Mouse (Mus musculus) CD4-positive helper T cell, adult 2 months (primary cell): ENCODE data around the gene Herc3.

Source experiments
- DNase-seq: peaks from one replicate; pipeline ENCODE4 v3.0.0-alpha.2; 2012; ENCODE audit warnings: low read depth, missing footprints, low spot score

The Herc3 gene

DNA sequence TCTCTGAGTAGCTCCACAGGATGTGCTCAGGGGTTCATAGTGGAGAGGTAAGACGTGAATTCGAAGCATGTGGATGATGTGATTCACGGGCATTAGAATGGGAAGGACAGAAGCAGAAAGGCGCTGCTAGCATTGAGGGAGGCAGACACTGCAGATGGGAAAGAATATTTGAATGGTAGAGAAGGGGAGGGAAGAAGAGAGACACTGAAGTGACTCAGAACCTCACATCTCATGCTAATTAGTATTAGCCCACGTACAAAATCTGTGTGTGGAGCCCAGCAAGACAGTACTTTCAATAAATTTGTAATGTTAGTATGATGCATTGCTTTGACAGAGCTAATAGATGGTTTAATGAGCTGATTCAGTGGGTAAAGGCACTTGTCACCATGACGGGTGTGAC lies 89.5 kb downstream of the Herc3 start:
- DNase-seq: no peak

DNA sequence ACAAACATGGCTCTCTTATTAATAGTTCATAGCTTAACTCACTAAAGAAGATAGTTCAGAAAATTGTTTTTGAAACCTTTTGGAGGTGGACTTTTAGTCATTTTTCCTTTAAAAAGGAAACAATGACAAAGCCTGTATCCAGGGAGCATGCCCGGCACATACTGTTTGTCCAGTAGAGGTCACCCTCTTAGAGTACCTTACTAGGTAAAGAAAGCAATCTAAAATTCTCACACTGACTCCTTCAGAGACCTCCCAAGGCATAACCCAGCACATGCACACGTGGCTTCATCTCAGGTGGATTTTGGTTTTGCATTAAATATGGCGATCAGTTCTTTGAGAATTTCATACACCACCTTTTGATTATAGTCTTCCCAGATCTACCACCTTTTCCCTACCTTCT lies 90.4 kb downstream of the Herc3 start:
- DNase-seq: no peak

DNA sequence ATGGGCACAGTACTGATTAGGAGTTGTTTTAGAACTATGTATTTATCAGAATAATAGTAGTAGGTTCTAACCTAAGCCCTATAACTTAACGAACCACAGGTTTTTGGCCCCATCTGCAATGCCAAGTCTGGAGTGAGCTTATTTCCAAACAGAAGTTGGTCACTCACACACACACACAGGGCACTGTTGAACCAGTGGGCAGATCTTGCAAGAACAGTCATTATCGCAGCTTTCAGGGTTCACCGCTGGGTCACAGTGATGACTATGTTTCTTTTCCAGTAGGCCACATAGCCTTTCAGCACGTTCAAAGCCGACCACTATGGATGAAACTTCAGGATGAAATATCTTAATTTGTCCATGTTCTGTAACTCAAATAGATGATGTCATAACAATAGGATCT lies 91.2 kb downstream of the Herc3 start:
- DNase-seq: no peak

DNA sequence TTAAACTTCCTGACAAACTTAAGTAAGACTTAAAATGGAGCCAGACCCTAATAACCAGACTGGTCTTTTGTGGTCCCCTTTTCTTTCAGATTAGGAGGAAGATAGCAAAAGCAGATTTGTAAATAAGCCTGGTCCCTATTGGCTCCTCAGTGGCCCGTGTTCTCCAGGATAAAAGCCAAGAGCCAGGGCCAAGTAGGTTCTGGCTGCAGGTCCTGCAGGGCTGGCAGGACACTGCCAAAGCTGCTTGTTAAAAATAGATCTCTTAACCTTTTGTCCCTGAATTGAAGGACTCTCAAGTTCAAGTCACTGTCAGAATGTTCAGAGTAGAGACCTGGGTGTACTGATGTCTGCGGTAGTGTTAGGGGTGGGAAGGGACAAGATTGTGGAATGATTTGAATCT lies 96.6 kb downstream of the Herc3 start:
- DNase-seq: no peak

DNA sequence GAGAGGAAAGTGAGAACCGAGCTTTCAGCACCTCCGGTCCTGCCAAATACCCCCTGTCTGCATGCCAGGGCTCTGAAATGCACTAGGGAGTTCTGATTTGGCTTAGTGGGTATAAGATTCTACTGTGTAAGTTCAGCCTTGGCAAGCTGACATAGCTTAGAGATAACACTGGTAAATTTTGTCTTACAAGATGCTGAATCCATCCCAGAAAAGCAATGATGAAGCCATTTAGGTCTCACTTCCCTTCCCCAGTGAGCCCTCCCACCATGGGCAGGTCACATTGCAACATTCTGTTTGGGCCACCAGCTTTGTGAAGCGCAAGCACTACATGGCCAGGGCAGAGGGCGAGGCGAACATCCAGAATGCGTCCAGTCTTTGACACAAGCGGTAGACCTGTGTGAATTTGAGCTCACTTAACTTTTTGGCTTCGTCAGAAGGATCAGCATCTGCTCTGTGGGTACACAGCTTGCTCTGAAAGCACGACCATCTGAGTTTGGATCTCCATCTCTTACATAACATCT lies 98.7 kb downstream of the Herc3 start:
- DNase-seq: no peak

DNA sequence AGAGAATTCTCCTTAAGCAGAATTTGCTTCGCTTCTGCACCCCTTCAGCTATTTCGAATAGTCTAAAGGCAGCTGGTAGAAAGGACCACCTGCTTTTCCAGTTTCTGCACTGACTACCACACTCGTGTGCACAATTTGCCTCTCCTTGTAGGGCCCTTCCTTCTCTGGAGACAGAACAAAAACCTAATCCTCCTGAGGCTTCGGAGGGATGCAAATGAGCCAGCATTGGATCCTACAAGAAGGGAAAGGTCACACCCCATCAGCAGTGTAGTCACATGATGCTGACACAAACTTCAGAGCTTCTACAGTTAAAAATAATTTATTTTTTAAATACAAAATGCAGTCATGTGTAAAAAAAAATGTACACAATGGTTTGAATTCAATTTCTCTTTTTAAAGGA lies 99.9 kb downstream of the Herc3 start:
- DNase-seq: no peak

DNA sequence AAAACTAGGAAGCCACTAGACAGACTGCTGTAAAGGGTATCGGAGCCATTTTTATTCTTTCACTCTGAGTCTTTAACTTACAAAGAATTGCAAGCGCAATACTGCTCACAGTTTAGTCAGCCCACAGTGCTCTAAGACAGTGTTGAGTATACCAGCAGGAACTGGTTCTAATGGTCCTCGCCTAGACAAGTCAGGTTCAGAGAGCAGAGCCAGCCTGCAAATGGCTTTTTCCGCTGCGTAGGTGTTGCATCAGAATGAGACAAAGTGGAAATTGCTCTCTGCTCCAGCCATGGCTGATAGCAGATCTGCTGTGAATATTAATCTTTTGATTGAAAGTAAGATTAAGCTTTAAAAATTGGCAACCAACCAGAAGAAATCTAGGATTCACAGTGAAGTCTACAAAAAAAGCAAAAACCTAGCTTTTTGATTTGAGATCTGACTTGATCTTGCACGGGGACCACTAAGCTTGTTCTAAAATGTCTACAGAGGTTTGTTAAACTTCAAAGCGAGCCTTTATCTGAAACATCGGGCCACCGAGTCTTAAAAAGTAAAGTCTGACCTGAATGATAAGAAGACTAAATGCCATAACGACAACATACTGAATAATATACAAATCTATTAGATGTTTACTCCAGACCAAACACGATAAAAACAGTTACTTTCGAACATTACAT lies 101.4 kb downstream of the Herc3 start:
- DNase-seq: no peak

DNA sequence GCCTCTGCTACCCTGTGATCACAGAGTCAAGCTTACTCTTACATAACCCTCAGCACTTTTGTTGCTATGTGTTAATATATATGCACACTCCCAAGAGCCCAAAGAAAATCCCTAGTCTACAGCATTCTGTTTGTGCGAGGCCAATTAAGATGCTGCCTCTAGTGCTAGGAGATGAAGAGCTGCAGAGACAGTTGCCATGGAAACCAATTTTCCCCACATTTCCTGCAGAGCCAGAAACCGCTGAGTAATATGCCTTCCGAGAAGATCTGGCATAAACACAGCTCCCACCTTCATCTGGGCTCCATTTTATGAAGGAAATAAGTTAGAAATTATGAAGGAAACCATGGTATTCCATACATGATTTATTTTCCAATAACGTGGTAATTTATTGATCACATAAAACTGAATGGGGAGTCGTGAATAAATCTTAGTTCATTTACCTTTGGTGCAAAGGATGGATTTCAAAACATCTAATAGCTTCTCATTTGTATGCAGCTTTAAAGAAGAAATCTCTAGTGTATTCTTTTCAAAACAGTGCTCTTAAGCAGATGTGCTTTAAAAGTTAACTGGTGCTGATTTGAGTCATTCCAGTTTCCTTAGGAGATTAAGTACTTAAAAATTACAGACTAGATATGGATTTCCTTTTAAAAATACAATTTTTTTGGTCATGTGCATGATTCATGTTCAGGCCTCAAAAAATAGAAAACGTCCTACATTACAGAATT lies 102.1 kb downstream of the Herc3 start:
- no peak for DNase-seq

DNA sequence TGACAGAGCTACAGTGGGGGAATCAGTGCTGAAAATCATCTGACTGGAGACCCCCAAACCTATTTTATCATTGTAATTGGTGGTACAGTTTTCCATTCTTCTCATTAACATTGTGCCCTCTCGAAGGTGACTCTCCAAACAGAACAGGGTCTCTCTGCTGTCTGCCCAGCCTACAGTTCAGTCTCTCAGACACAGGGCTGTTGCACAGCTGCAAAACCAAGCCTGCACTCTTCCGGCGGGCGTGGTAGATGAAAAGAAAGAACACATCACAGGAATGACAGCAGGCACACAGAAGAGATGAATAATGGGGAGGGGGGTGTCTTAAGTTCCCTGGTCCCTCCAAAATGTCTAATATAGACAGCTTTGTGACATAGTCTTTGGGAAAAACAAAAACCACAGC lies 102.9 kb downstream of the Herc3 start:
- no peak for DNase-seq

DNA sequence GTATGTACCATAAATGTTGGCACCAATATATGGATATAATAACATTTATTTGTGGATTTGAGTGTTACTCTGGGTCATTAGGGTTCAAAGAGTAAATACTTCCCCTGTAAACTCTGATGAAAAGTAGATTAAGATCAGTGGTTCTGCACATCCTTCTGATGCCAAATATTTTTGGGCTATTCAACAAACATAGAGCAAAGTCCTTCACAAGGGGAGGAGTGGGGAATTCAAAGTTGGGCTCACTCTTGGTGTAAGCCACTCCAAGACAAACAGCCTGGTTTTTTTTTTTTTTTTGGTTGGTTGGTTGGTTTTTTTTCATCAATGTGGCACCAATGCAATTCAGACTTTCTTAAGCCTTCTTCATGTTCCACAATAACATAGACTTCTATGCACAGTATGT lies 106.5 kb downstream of the Herc3 start:
- no peak for DNase-seq

DNA sequence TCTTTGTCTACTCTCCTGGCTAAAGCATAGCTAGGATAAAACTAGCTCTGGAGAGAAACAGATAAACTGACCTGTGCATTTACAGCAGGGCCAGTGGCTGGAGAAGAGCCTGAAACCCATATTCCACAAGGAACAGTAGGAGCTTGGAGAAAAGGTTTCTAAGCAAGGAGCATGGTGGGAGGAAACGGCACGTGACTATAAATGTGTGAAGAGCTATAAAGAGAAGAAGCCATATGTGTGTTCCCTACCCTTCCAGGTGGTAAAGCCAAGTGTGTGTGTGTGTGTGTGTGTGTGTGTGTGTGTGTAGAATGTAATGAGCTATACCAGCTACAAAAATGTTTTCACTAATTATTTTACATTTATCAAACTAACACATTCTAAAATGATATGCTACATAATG lies 111.0 kb downstream of the Herc3 start:
- DNase-seq: no peak

DNA sequence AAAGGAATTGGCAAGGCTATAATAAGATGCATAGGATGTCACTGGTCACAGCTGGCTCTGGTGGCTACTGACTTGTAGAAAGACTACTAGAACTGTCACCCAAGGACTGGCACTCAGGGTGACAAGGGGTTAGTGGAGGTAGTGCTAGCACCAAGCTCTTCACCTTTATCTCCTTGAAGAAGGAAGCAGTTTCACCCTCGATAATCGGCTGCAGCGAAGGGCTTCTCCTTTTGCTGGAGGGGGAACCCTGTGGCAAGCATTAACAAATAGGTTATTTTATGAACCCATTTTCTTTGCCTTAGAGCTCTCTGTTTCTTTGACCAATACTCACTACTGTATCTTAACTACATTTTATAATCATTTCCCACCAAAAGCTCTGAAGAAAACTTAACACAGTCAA lies 112.7 kb downstream of the Herc3 start:
- DNase-seq: no peak

DNA sequence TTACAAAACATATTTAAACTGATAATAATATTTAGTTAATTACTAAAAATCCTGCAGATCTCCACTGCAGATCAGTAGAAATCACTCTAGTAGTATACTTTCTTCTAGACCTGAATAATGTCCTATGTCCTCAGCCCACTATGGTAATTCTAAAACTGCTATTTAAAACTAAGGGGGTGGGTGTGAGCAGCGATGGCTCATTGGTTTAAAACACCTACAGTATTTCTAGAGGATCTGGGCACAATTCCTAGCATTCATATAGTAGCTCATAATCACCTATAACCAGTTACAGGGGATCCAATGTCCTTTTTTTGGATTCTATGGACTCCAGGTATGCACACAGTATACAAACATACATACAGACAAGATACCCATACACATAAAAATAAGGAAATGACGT lies 115.0 kb downstream of the Herc3 start:
- DNase-seq: no peak

DNA sequence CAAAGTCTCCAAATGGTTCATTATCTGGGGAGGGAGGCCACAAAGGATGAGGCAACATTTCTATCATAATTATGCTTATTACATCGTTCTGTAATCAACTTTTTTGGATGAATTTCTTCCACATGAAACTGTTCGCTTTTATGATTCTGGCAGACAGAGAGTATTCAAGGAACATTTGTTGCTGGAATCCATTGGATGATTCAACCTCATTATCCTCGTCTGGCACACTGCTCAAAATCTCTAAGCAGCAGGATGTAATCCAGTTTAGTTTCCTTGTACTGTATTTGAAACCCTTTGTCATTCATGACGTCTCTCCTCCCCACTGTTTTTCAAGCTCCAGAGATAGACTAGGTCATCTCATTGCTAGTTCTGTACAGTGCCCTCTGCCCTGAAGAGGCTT lies 115.6 kb downstream of the Herc3 start:
- no peak for DNase-seq

DNA sequence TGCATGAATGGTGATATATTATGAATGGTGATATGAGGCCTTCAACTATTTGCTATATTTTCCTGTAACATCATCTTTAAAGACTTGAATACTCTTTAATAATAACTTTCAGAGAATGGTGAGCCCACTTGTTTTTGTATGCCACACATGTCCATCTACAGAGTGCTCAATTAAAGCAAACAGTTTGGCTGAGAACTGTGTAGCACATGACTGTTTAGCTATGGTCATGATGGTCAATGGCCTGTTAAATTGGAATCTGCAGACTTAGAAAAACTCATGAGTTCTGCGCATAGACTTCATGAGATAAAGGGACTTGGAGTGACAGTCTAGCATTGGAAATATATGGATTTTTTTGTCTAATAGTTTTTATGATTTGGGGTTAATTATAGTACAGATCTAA lies 119.1 kb downstream of the Herc3 start:
- no peak for DNase-seq

DNA sequence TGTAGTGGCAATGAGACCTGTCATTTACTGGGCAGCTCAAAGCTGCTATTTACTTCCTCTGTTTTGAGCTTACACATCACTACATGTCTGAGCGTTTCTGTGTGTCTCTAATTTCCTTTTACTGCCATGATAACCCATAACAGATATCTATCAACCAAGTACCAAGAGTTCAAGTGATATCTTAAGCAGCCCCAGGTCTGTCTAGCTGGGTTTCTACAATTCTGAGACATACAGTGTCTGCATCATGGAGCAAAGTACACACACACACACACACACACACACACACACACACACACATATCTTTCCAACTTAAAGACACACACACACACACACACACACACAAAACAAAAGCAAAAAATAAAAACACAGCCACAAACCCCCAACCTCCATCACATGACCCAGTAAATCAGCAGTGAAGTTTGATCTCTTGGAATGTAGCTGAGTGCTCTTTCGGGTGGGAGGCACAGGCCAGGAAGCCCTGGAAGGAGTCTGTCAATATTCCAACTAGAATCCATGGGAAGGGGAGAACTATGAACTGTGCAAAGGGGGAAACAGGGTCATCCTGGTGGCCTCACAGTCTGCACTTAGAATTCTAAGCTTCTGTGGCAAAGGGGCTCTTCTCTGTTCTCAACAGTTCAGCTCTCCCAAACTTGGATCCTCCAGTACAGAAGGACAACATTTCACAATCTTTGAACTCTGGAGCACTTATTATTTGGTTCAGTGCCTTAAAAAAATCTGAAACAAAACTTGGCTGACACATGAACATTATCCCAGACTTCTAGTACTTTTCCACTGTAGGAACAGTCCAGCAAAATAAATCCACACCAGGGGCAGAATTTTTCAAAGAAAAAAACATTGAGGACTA lies 120.1 kb downstream of the Herc3 start:
- DNase-seq: no peak

DNA sequence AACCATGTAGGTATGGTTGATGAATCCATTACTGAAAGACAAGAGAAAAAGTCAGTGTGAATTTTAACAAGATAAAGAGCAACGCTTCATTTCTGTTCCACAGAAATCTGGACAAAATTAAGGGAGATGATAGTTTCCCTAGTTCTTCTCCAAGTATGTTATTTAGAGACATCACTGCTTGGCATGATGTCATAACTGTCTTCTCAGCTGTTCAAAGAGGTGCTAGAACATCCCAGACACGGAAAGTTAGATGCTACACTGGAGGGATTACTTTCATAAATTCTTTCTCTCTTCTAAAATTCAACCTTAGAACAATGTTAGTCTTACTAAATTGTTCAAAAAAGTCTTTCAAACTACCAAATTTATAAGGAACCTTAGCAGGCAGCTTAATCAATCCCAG lies 129.3 kb downstream of the Herc3 start:
- no peak for DNase-seq

DNA sequence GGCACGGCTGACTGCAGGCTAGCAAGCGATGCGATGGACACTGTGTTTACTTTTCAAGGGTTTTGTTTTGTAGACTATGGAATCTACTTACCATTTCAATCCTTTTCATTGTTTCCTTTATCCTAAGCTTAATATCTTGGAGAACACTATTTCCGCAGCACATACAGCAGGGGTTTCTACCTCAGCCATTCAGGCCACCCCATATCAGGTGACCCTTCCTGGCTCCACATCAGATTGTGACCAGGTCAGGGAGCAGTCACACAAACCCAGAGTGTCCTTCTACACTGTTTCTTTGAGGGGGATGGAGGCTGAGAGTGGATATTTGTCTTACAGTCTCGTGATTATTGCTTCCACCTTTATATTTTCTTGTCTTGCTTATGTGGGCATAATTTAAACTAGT lies 131.4 kb downstream of the Herc3 start:
- no peak for DNase-seq

DNA sequence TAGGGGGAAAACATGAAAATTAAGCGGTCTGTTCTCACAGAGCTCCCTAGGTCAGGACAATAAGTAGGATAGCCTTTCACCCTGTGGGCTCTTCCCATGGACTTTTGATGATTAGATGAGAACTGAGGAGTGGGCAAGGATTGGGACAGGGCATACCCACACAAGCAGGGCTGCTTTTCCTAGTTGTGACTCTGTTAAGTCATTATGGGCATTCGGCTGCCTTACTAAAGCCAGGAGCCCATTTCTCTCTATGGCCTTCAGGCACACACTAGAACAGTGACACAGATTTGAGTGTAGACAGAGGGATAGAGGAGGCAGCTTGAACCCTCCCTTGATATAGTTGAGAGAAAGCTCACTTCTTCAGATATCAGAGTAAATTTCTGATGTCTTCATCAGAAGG lies 132.8 kb downstream of the Herc3 start:
- no peak for DNase-seq

DNA sequence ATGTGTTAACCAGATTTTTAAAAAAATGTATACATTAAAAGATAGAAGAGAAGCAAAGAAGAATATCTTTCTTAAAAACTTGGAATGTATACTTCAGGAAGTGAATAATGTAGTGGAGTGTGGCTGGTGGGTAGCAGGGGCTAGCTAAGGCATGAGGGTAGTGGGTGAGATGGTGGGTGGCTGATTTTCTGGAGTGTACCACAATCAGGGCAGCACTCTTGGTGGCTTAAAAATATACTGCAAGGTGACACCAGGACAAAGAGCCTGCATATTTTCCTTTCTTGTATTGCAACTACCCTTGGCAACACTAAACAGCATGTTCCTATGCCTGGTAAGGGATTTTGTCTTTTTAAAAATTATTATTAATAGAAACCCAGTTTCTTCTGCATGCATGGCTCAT lies 133.3 kb downstream of the Herc3 start:
- DNase-seq: no peak

DNA sequence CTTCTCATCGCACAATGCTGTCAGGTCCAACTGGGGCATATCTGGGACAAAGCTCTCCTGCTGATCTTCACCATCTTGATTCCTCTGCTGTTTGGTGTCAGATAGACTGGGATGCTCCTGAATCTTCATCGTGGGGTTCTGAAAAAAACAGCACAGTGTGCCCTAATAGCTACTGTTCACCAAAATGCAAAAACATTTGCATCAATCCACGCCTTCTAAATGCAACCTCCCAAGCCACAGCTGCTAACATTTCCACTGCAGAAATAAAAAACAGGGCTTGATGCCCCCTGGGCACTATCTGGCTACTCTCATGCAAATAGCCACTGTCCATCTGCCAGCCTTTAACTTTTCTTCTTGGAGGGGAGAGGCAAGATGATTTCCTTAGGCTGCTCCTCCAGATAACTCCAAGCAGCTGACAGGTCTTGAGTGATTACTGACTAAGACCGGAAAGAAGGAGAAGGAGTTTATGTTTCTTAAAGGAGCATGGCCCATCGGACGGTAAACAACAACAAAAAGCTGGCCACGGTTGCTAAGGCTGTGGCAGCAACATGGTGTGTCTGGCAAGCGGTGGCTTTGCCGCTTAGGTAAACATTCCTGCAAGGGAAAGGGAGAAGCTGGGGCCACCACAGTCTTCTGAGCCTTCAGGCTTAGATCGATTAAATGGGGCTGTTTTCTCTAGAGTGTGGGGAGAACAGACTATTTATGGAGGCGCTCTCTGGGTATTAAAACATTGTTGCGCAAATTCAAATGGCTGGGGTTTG lies 134.0 kb downstream of the Herc3 start:
- no peak for DNase-seq

DNA sequence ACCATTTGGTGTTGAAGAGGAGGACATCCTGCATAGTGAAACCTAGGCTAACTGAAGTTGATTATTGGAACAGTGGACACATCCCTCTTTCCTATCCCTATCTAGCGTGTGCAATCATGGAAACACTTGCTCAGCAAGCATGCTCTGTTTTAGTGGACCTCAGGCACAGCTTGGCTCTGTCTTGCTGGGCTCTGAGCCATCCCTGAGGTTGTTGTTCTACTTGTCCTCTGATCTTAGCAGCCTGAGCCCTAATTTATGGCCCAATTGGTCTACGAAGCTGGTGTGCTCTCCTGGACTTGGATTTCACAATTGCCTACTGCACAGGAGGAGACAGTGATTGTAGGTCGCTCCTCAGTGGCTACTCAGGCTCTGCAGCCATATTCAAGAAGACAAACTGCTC lies 137.0 kb downstream of the Herc3 start:
- DNase-seq: no peak
